Mouse (Mus musculus) embryonic fibroblast, embryonic 13.5 days (primary cell): Measurements from ENCODE around the gene Akap7.

Experiments
- CTCF ChIP-seq: IDR thresholded peaks from 2 replicates; pipeline ENCODE4 v1.5.1; 2011; ENCODE audit warnings: mild to moderate bottlenecking, control low read depth, low read length, moderate library complexity, borderline replicate concordance; ENCODE audit not compliant: insufficient read depth
- POLR2A ChIP-seq: IDR thresholded peaks from 2 replicates; pipeline ENCODE4 v1.6.1; 2011; ENCODE audit warnings: low read depth, mild to moderate bottlenecking, control low read depth, low read length, moderate library complexity

DNA sequence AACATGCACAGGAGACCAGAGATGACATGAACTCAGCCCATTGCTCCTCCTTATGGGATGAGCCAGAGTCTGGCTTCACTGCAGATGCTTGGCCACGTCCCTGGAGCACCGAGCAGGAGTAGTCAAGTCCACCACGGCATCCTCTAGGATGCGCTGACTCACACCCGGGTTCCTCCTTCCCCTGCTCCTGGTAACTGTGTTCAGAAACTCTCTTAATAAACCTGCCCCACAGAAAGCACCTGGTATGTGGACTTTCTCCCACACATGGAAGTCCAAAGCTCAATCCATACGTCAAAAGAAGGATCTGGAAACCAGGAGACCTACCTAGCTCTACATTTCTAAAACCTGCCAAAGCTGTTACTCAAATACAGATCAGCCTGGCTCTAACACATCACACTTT is 124.4 kb downstream of the Akap7 start:
- TF ChIP-seq POLR2A = no peak
- TF ChIP-seq CTCF = no peak
